Comparison of ENCODE assay signal across 19 mouse cellular contexts in genomic region chr13:60255162-60255561, GRCm38 (mm10).
DNase-seq lines count a peak whose midpoint lies in the region; ATAC-seq lines count a peak whose summit lies in the region.
"Had no signal": no experiment of that assay in that cellular context is flagged by ENCODE, and none has a peak within 500 bp of the region (broad histone marks: within the 10 kb centered on the region; RNA-seq: fewer than 3 reads in every experiment).

No protein-coding gene starts in this region.

- WGBS in kidney, embryonic 14.5 days, result 12% methylated on average over 7 of the region's 7 CpGs
- 15% methylated on average over 7 of the region's 7 CpGs for WGBS in embryonic facial prominence, embryonic 12.5 days
- WGBS in embryonic facial prominence, embryonic 15.5 days, result 18% methylated on average over 7 of the region's 7 CpGs
- 18% methylated on average over 7 of the region's 7 CpGs for WGBS in limb, embryonic 15.5 days

- H3K27ac ChIP-seq in kidney, embryonic 14.5 days (ENCODE audit: low read depth, low read length), result peak overlapping the region; percentile 89
- H3K27ac ChIP-seq in embryonic facial prominence, embryonic 12.5 days, result peak overlapping the region; percentile 87
- peak overlapping the region; percentile 83 for H3K27ac ChIP-seq in embryonic facial prominence, embryonic 15.5 days (replicated peaks)
- H3K27ac ChIP-seq in limb, embryonic 15.5 days, result peak overlapping the region; percentile 78
- H3K27ac ChIP-seq: hindbrain, embryonic 15.5 days; liver, embryonic 14.5 days had no signal

- peaks cover 32% of the 10 kb centered on the region; the same call in 1 of the 2 replicates for H3K4me1 ChIP-seq in kidney, embryonic 14.5 days (ENCODE audit: control insufficient read depth, insufficient read depth, low read length)
- peaks cover 23% of the 10 kb centered on the region for H3K4me1 ChIP-seq in embryonic facial prominence, embryonic 12.5 days
- H3K4me1 ChIP-seq in embryonic facial prominence, embryonic 15.5 days, result peaks cover 31% of the 10 kb centered on the region
- peaks cover 31% of the 10 kb centered on the region for H3K4me1 ChIP-seq in limb, embryonic 15.5 days
- H3K4me1 ChIP-seq: hindbrain, embryonic 15.5 days had no signal

- peak; percentile 20; the same call in 1 of the 2 replicates for ATAC-seq in kidney, embryonic 14.5 days (ENCODE audit: low FRiP score, low TSS enrichment)
- no peak for ATAC-seq in embryonic facial prominence, embryonic 12.5 days (ENCODE audit: insufficient number of reproducible peaks, insufficient read depth, low FRiP score, low TSS enrichment)
- ATAC-seq in embryonic facial prominence, embryonic 15.5 days (ENCODE audit: insufficient number of reproducible peaks, low FRiP score, low TSS enrichment, low read depth), result no peak
- ATAC-seq in limb, embryonic 15.5 days (ENCODE audit: insufficient number of reproducible peaks, low FRiP score, low TSS enrichment, low read depth), result 0 out of 2 replicates have a peak, but pooled peaks have one; percentile 14

- no peaks in the 10 kb centered on the region for H3K27me3 ChIP-seq in kidney, embryonic 14.5 days (ENCODE audit: control insufficient read depth, insufficient read depth, low read length)
- H3K27me3 ChIP-seq in embryonic facial prominence, embryonic 12.5 days, result no peaks in the 10 kb centered on the region
- H3K27me3 ChIP-seq in embryonic facial prominence, embryonic 15.5 days, result no peaks in the 10 kb centered on the region
- no peaks in the 10 kb centered on the region for H3K27me3 ChIP-seq in limb, embryonic 15.5 days
- H3K27me3 ChIP-seq: hindbrain, embryonic 15.5 days had no signal

- H3K4me3 ChIP-seq in kidney, embryonic 14.5 days (ENCODE audit: low read length), result no peak overlapping the region
- no peak overlapping the region for H3K4me3 ChIP-seq in embryonic facial prominence, embryonic 12.5 days
- H3K4me3 ChIP-seq in embryonic facial prominence, embryonic 15.5 days (replicated peaks), result no peak overlapping the region
- H3K4me3 ChIP-seq in limb, embryonic 15.5 days, result no peak overlapping the region
- H3K4me3 ChIP-seq: erythroblast, embryonic 14.5 days; hindbrain, embryonic 15.5 days; myocyte had no signal

- no peaks in the 10 kb centered on the region for H3K9me3 ChIP-seq in kidney, embryonic 14.5 days (ENCODE audit: control insufficient read depth, low read length)
- no peaks in the 10 kb centered on the region for H3K9me3 ChIP-seq in embryonic facial prominence, embryonic 12.5 days
- no peaks in the 10 kb centered on the region for H3K9me3 ChIP-seq in embryonic facial prominence, embryonic 15.5 days (replicated peaks)
- H3K9me3 ChIP-seq in limb, embryonic 15.5 days, result no peaks in the 10 kb centered on the region
- H3K9me3 ChIP-seq: hindbrain, embryonic 15.5 days had no signal

- H3K9ac ChIP-seq in kidney, embryonic 14.5 days (ENCODE audit: low read depth, low read length), result peak overlapping the region; percentile 31; the same call in 1 of the 2 replicates
- no peak overlapping the region; the same call in 1 of the 2 replicates for H3K9ac ChIP-seq in embryonic facial prominence, embryonic 12.5 days
- H3K9ac ChIP-seq in embryonic facial prominence, embryonic 15.5 days, result no peak overlapping the region
- H3K9ac ChIP-seq in limb, embryonic 15.5 days, result no peak overlapping the region
- H3K9ac ChIP-seq: hindbrain, embryonic 15.5 days; liver, embryonic 14.5 days had no signal

- no peak for DNase-seq in kidney, adult 18-20 months
- no peak for DNase-seq in cerebellum, adult 11 months
- DNase-seq in frontal cortex, postnatal 25 days (ENCODE audit: low spot score in 2 of 2), result no peak
- DNase-seq: cerebellum, adult 9-11 months; gastrocnemius, postnatal 10 days; heart, postnatal 14 days; kidney, postnatal 25 days; lung, postnatal 10 days; midbrain, embryonic 14.5 days; thymus, postnatal 25 days had no signal

- H3K36me3 ChIP-seq in kidney, embryonic 14.5 days (ENCODE audit: control insufficient read depth, insufficient read depth, low read length), result no peaks in the 10 kb centered on the region
- H3K36me3 ChIP-seq in embryonic facial prominence, embryonic 12.5 days, result no peaks in the 10 kb centered on the region
- H3K36me3 ChIP-seq in embryonic facial prominence, embryonic 15.5 days, result no peaks in the 10 kb centered on the region
- H3K36me3 ChIP-seq in limb, embryonic 15.5 days, result no peaks in the 10 kb centered on the region
- H3K36me3 ChIP-seq: hindbrain, embryonic 15.5 days had no signal

- no peak overlapping the region for H3K4me2 ChIP-seq in kidney, embryonic 14.5 days (replicated peaks; ENCODE audit: low read depth, low read length)
- peak overlapping the region; percentile 14 for H3K4me2 ChIP-seq in embryonic facial prominence, embryonic 12.5 days (replicated peaks)
- no peak overlapping the region for H3K4me2 ChIP-seq in embryonic facial prominence, embryonic 15.5 days (replicated peaks)
- H3K4me2 ChIP-seq in limb, embryonic 15.5 days, result no peak overlapping the region
- H3K4me2 ChIP-seq: heart, embryonic 11.5 days; hindbrain, embryonic 15.5 days had no signal

Comparison
In these comparisons a context has a peak if more than half of its experiments do, and no peak if none do; other contexts are left out.
1. ATAC-seq: peak in kidney, embryonic 14.5 days (single experiment) and limb, embryonic 15.5 days (single experiment); none in embryonic facial prominence, embryonic 12.5 days (single experiment) and embryonic facial prominence, embryonic 15.5 days (single experiment).
2. Peak in every context shown above with its lines, with median percentiles within 50 percentile points of each other: H3K27ac ChIP-seq.